Mouse (Mus musculus) neural tube, embryonic 13.5 days (tissue): ENCODE data around the gene Ykt6. TPM values are rescaled to one million over a fixed set of nuclear protein-coding genes. Genes with fewer than 3 reads are reported as not detected.

Experiments
- ATAC-seq: fragments of 200-750 bp; cut with Nextera tagmentation; 2 replicates; pipeline ENCODE4 v1.8.0; 2017; ENCODE audit warnings: low read depth, mild to moderate bottlenecking, moderate TSS enrichment, moderate library complexity
- H3K27ac ChIP-seq: fragments of 300-500 bp; sonication (generic); replicated peaks from 2 replicates; pipeline ENCODE4 v1.5.1; 2015; ENCODE audit warnings: moderate library complexity, mild to moderate bottlenecking, inconsistent platforms
- H3K27me3 ChIP-seq: fragments of 300-500 bp; sonication (generic); 2 replicates; pipeline ENCODE4 v1.6.1; 2015; ENCODE audit warnings: mild to moderate bottlenecking, inconsistent platforms
- H3K36me3 ChIP-seq: fragments of 300-500 bp; sonication (generic); 2 replicates; pipeline ENCODE4 v1.6.1; 2015; ENCODE audit warnings: mild to moderate bottlenecking, inconsistent platforms
- H3K4me1 ChIP-seq: fragments of 300-500 bp; sonication (generic); replicated peaks from 2 replicates; pipeline ENCODE4 v1.6.1; 2015; ENCODE audit warnings: inconsistent platforms
- H3K4me2 ChIP-seq: fragments of 300-500 bp; sonication (generic); 2 replicates; pipeline ENCODE4 v1.6.1; 2015; ENCODE audit warnings: inconsistent platforms, mild to moderate bottlenecking, moderate library complexity
- H3K4me3 ChIP-seq: fragments of 300-500 bp; sonication (generic); 2 replicates; pipeline ENCODE4 v1.5.1; 2015; ENCODE audit warnings: mild to moderate bottlenecking, inconsistent platforms
- H3K9ac ChIP-seq: fragments of 300-500 bp; sonication (generic); 2 replicates; pipeline ENCODE4 v1.6.1; 2015; ENCODE audit warnings: moderate library complexity, mild to moderate bottlenecking, inconsistent platforms
- H3K9me3 ChIP-seq: fragments of 300-500 bp; sonication (generic); 2 replicates; pipeline ENCODE4 v1.6.1; 2016; ENCODE audit warnings: inconsistent platforms
- WGBS: fragments of 180-500 bp; shearing (Covaris S2); methylation state at CpG from one replicate; pipeline ENCODE4 v1.1.7; 2015; 5-methylcytosine and 5-hydroxymethylcytosine counted together
- polyA plus RNA-seq: library from polyadenylated mRNA; unstranded; fragments of >200 nt; fragmentation: Nextera tagmentation; extraction: Ambion mirVana; gene quantifications from 2 replicates; pipeline ENCODE4 v1.2.1, GENCODE M21; 2015

Gene Ykt6
- 68.9 and 71.2 TPM in 2 replicates for polyA plus RNA-seq

- ATAC-seq: peak; percentile 97
- under 1% methylated on average over 71 of the region's 71 CpGs for WGBS
- H3K4me1 ChIP-seq: peaks cover 25% of the 10 kb centered on the region
- no peaks in the 10 kb centered on the region for H3K9me3 ChIP-seq
- H3K27me3 ChIP-seq: no peaks in the 10 kb centered on the region
- H3K4me3 ChIP-seq: peak within 1 kb of the TSS; percentile 97
- peak within 1 kb of the TSS; percentile 94 for H3K4me2 ChIP-seq
- peaks cover 16% of the 10 kb centered on the region for H3K36me3 ChIP-seq
- peak within 1 kb of the TSS; percentile 93 for H3K9ac ChIP-seq
- peak within 1 kb of the TSS; percentile 91 for H3K27ac ChIP-seq
Measured at GRCm38 (mm10) chr11:5955546-5956276, at the start of gene Ykt6. Gene Ykt6 (plus strand): TSS chr11:5955693.

GRCm38 (mm10) chr11:5905778-5906518, 49.5 kb upstream of the Ykt6 start:
- no peaks in the 10 kb centered on the region for H3K36me3 ChIP-seq
- no peak overlapping the region for H3K4me2 ChIP-seq
- no peak overlapping the region for H3K9ac ChIP-seq
- no peaks in the 10 kb centered on the region for H3K9me3 ChIP-seq
- H3K4me3 ChIP-seq: no peak overlapping the region
- peaks cover 31% of the 10 kb centered on the region for H3K4me1 ChIP-seq
- no peak overlapping the region for H3K27ac ChIP-seq
- no peak for ATAC-seq
- WGBS: 79% methylated on average over 10 of the region's 10 CpGs
- no peaks in the 10 kb centered on the region for H3K27me3 ChIP-seq

GRCm38 (mm10) chr11:5907096-5907495, 48.4 kb upstream of the Ykt6 start:
- ATAC-seq: no peak
- 30% methylated on average over 5 of the region's 5 CpGs for WGBS
- H3K36me3 ChIP-seq: no peaks in the 10 kb centered on the region
- H3K9me3 ChIP-seq: no peaks in the 10 kb centered on the region
- no peak overlapping the region for H3K4me3 ChIP-seq
- no peaks in the 10 kb centered on the region for H3K27me3 ChIP-seq
- H3K4me2 ChIP-seq: no peak overlapping the region
- peaks cover 20% of the 10 kb centered on the region for H3K4me1 ChIP-seq
- H3K9ac ChIP-seq: no peak overlapping the region
- H3K27ac ChIP-seq: no peak overlapping the region

GRCm38 (mm10) chr11:5908642-5909041, 46.9 kb upstream of the Ykt6 start:
- 82% methylated on average over 4 of the region's 4 CpGs for WGBS
- no peak overlapping the region for H3K4me3 ChIP-seq
- H3K27me3 ChIP-seq: no peaks in the 10 kb centered on the region
- peaks cover 16% of the 10 kb centered on the region for H3K4me1 ChIP-seq
- H3K4me2 ChIP-seq: no peak overlapping the region
- H3K36me3 ChIP-seq: no peaks in the 10 kb centered on the region
- ATAC-seq: no peak
- H3K27ac ChIP-seq: no peak overlapping the region
- H3K9ac ChIP-seq: no peak overlapping the region
- H3K9me3 ChIP-seq: no peaks in the 10 kb centered on the region

GRCm38 (mm10) chr11:5912635-5913034, 42.9 kb upstream of the Ykt6 start:
- WGBS: 31% methylated on average over 5 of the region's 5 CpGs
- H3K27me3 ChIP-seq: no peaks in the 10 kb centered on the region
- H3K4me3 ChIP-seq: no peak overlapping the region
- H3K27ac ChIP-seq: no peak overlapping the region
- no peak overlapping the region for H3K9ac ChIP-seq
- H3K36me3 ChIP-seq: no peaks in the 10 kb centered on the region
- H3K4me2 ChIP-seq: no peak overlapping the region
- no peak; the same call in 1 of the 2 replicates for ATAC-seq
- no peaks in the 10 kb centered on the region for H3K9me3 ChIP-seq
- H3K4me1 ChIP-seq: peaks cover 6% of the 10 kb centered on the region

- WGBS: 68% methylated on average over 8 of the region's 8 CpGs
- H3K27me3 ChIP-seq: no peaks in the 10 kb centered on the region
- ATAC-seq: no peak
- no peaks in the 10 kb centered on the region for H3K9me3 ChIP-seq
- H3K4me3 ChIP-seq: no peak overlapping the region
- H3K27ac ChIP-seq: no peak overlapping the region
- no peak overlapping the region for H3K4me2 ChIP-seq
- no peaks in the 10 kb centered on the region for H3K36me3 ChIP-seq
- no peak overlapping the region for H3K9ac ChIP-seq
- peaks cover 6% of the 10 kb centered on the region for H3K4me1 ChIP-seq
Measured at GRCm38 (mm10) chr11:5913256-5913655, 42.2 kb upstream of the Ykt6 start.

- 75% methylated on average over 4 of the region's 4 CpGs for WGBS
- no peak overlapping the region for H3K9ac ChIP-seq
Measured at GRCm38 (mm10) chr11:5913936-5914335, 41.6 kb upstream of the Ykt6 start.

GRCm38 (mm10) chr11:5914940-5915339, 40.6 kb upstream of the Ykt6 start:
- no peaks in the 10 kb centered on the region for H3K27me3 ChIP-seq
- H3K4me2 ChIP-seq: no peak overlapping the region
- H3K4me1 ChIP-seq: peaks cover 6% of the 10 kb centered on the region
- H3K4me3 ChIP-seq: no peak overlapping the region
- no peaks in the 10 kb centered on the region for H3K36me3 ChIP-seq
- no peaks in the 10 kb centered on the region for H3K9me3 ChIP-seq
- no peak for ATAC-seq
- H3K27ac ChIP-seq: no peak overlapping the region
- WGBS: 63% methylated on average over 5 of the region's 5 CpGs
- H3K9ac ChIP-seq: no peak overlapping the region

More at GRCm38 (mm10) chr11:5913936-5914335, 41.6 kb upstream of the Ykt6 start:
- Histone ChIP-seq H3K9me3 (no peaks in the 10 kb centered on the region), H3K4me3 (no peak overlapping the region), H3K27ac (no peak overlapping the region), H3K4me2 (no peak overlapping the region), H3K36me3 (no peaks in the 10 kb centered on the region), H3K4me1 (peaks cover 6% of the 10 kb centered on the region), H3K27me3 (no peaks in the 10 kb centered on the region)
- ATAC-seq: no peak

GRCm38 (mm10) chr11:5915429-5916177, 39.9 kb upstream of the Ykt6 start:
- Histone ChIP-seq H3K36me3 (no peaks in the 10 kb centered on the region), H3K9me3 (no peaks in the 10 kb centered on the region), H3K27me3 (no peaks in the 10 kb centered on the region), H3K4me2 (no peak overlapping the region), H3K27ac (no peak overlapping the region), H3K9ac (no peak overlapping the region), H3K4me3 (no peak overlapping the region), H3K4me1 (peaks cover 6% of the 10 kb centered on the region)
- 83% methylated on average over 5 of the region's 5 CpGs for WGBS
- ATAC-seq: no peak

GRCm38 (mm10) chr11:5916178-5916548, 39.3 kb upstream of the Ykt6 start:
- Histone ChIP-seq H3K4me1 (peaks cover 6% of the 10 kb centered on the region), H3K4me2 (no peak overlapping the region), H3K36me3 (no peaks in the 10 kb centered on the region), H3K27ac (no peak overlapping the region), H3K9me3 (no peaks in the 10 kb centered on the region), H3K4me3 (no peak overlapping the region), H3K27me3 (no peaks in the 10 kb centered on the region), H3K9ac (no peak overlapping the region)
- 74% methylated on average over 8 of the region's 8 CpGs for WGBS
- no peak for ATAC-seq

- H3K4me1 ChIP-seq: peaks cover 3% of the 10 kb centered on the region
- WGBS: 77% methylated on average over 2 of the region's 2 CpGs
- ATAC-seq: no peak
- no peak overlapping the region for H3K27ac ChIP-seq
- H3K9ac ChIP-seq: no peak overlapping the region
- H3K36me3 ChIP-seq: no peaks in the 10 kb centered on the region
- H3K27me3 ChIP-seq: no peaks in the 10 kb centered on the region
- no peak overlapping the region for H3K4me2 ChIP-seq
- H3K4me3 ChIP-seq: no peak overlapping the region
- H3K9me3 ChIP-seq: no peaks in the 10 kb centered on the region
Measured at GRCm38 (mm10) chr11:5918111-5918510, 37.4 kb upstream of the Ykt6 start.

- Histone ChIP-seq H3K4me2 (no peak overlapping the region), H3K4me1 (no peaks in the 10 kb centered on the region), H3K27ac (no peak overlapping the region), H3K9me3 (no peaks in the 10 kb centered on the region), H3K9ac (no peak overlapping the region), H3K27me3 (no peaks in the 10 kb centered on the region), H3K36me3 (no peaks in the 10 kb centered on the region), H3K4me3 (no peak overlapping the region)
- ATAC-seq: no peak
- WGBS: 94% methylated on average over 4 of the region's 4 CpGs
Measured at GRCm38 (mm10) chr11:5919606-5920005, 35.9 kb upstream of the Ykt6 start.
